Mouse (Mus musculus) neural tube, embryonic 11.5 days (tissue): ENCODE data around the gene Dpysl5. TPM values are rescaled to one million over a fixed set of nuclear protein-coding genes. Genes with fewer than 3 reads are reported as not detected.

Experiments used
- ATAC-seq: fragments of 200-750 bp; cut with Nextera tagmentation; 2 replicates; pipeline ENCODE4 v1.8.0; 2017; ENCODE audit warnings: moderate number of reproducible peaks, mild to moderate bottlenecking, moderate TSS enrichment, moderate library complexity; ENCODE audit not compliant: insufficient read depth, low FRiP score, low TSS enrichment
- DNase-seq: peaks from one replicate; pipeline ENCODE4 v3.0.0-alpha.2; 2015; ENCODE audit warnings: low spot score
- H3K27ac ChIP-seq: fragments of 300-500 bp; sonication (generic); 2 replicates; pipeline ENCODE4 v1.5.1; 2014; ENCODE audit warnings: low read depth, mild to moderate bottlenecking, low read length
- H3K27me3 ChIP-seq: fragments of 300-500 bp; sonication (generic); 2 replicates; pipeline ENCODE4 v1.6.1; 2014; ENCODE audit warnings: mild to moderate bottlenecking, low read length, mixed read lengths; ENCODE audit not compliant: control insufficient read depth, insufficient read depth
- H3K36me3 ChIP-seq: fragments of 300-500 bp; sonication (generic); 2 replicates; pipeline ENCODE4 v1.6.1; 2014; ENCODE audit warnings: mild to moderate bottlenecking, low read length, moderate library complexity, mixed read lengths; ENCODE audit not compliant: control insufficient read depth, insufficient read depth
- H3K4me1 ChIP-seq: fragments of 300-500 bp; sonication (generic); 2 replicates; pipeline ENCODE4 v1.6.1; 2014; ENCODE audit warnings: low read length, mixed read lengths; ENCODE audit not compliant: control insufficient read depth, insufficient read depth
- H3K4me2 ChIP-seq: fragments of 300-500 bp; sonication (generic); 2 replicates; pipeline ENCODE4 v1.6.1; 2014; ENCODE audit warnings: low read depth, mild to moderate bottlenecking, moderate library complexity
- H3K4me3 ChIP-seq: fragments of 300-500 bp; sonication (generic); 2 replicates; pipeline ENCODE4 v1.5.1; 2014; ENCODE audit warnings: low read depth, low read length
- H3K9ac ChIP-seq: fragments of 300-500 bp; sonication (generic); 2 replicates; pipeline ENCODE4 v1.6.1; 2014; ENCODE audit warnings: mild to moderate bottlenecking, low read length
- H3K9me3 ChIP-seq: fragments of 300-500 bp; sonication (generic); 2 replicates; pipeline ENCODE4 v1.6.1; 2016; ENCODE audit warnings: low read length; ENCODE audit not compliant: control insufficient read depth
- WGBS: fragments of 180-500 bp; shearing (Covaris S2); extraction: QIAGEN DNeasy Blood & Tissue Kit; methylation state at CpG from one replicate; pipeline ENCODE4 v1.1.7; 2014; 5-methylcytosine and 5-hydroxymethylcytosine counted together
- polyA plus RNA-seq: library from polyadenylated mRNA; unstranded; fragments of >200 nt; fragmentation: Nextera tagmentation; extraction: Ambion mirVana; gene quantifications from 2 replicates; pipeline ENCODE4 v1.2.1, GENCODE M21; 2014

Dpysl5 gene
- 102 and 104 TPM in 2 replicates for polyA plus RNA-seq

- H3K27me3 ChIP-seq, result no peaks in the 10 kb centered on the region
- WGBS, result under 1% methylated on average over 71 of the region's 71 CpGs
Observed at GRCm38 (mm10) chr5:30711147-30712001, at the start of gene Dpysl5. Gene Dpysl5 (plus strand): TSS chr5:30711564.

DNA sequence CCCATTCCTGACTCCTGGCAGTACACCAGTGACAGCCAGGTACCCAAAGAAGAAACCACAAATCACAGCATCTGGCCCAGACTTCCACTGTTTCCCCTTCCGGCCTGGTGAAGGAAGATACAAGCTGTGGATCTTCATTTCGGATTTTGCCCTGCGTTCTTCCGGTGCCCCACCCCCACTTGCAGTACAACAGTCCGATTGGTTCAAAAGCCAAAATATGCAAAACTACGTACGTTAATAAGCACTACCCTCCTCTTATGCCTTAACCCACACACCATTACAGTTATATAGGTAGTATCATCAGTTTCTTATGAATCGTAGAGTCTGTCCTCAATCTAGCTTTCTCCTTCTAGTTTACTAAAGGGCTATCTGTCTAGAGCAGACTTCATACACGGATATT, 46.0 kb upstream of the Dpysl5 start:
- H3K27me3 ChIP-seq, result no peaks in the 10 kb centered on the region
- DNase-seq (no peak), ATAC-seq (no peak)
- no peak overlapping the region for H3K4me3 ChIP-seq
- H3K4me1 ChIP-seq, result peaks cover 3% of the 10 kb centered on the region; the same call in 1 of the 2 replicates
- H3K36me3 ChIP-seq, result peaks cover 2% of the 10 kb centered on the region; the same call in 1 of the 2 replicates
- WGBS, result 93% methylated on average over 9 of the region's 9 CpGs
- H3K27ac ChIP-seq, result no peak overlapping the region
- H3K9ac ChIP-seq, result no peak overlapping the region
- H3K4me2 ChIP-seq, result no peak overlapping the region
- no peaks in the 10 kb centered on the region for H3K9me3 ChIP-seq

More at GRCm38 (mm10) chr5:30711147-30712001, at the start of gene Dpysl5:
- Histone ChIP-seq H3K27ac (peak within 1 kb of the TSS; percentile 75), H3K36me3 (no peaks in the 10 kb centered on the region), H3K4me1 (0 out of 2 replicates have a peak, but pooled peaks cover 3% of the 10 kb centered on the region), H3K4me2 (peak within 1 kb of the TSS; percentile 85), H3K9me3 (no peaks in the 10 kb centered on the region), H3K4me3 (peak within 1 kb of the TSS; percentile 56), H3K9ac (peak within 1 kb of the TSS; percentile 80)
- peak; percentile 94 for DNase-seq
- ATAC-seq, result peak; percentile 86

GRCm38 (mm10) chr5:30665968-30666367, 45.4 kb upstream of the Dpysl5 start:
- Histone ChIP-seq H3K27ac (no peak overlapping the region), H3K4me1 (peaks cover 3% of the 10 kb centered on the region; the same call in 1 of the 2 replicates), H3K36me3 (peaks cover 2% of the 10 kb centered on the region; the same call in 1 of the 2 replicates), H3K4me2 (peak overlapping the region; percentile 59), H3K9ac (peak overlapping the region; percentile 51), H3K4me3 (peak overlapping the region; percentile 85), H3K27me3 (no peaks in the 10 kb centered on the region), H3K9me3 (no peaks in the 10 kb centered on the region)
- ATAC-seq (no peak), DNase-seq (no peak)
- WGBS, result 74% methylated on average over 6 of the region's 6 CpGs

- H3K4me1 ChIP-seq, result peaks cover 3% of the 10 kb centered on the region; the same call in 1 of the 2 replicates
- DNase-seq (peak; percentile 86), ATAC-seq (peak; percentile 95)
- H3K36me3 ChIP-seq, result peaks cover 2% of the 10 kb centered on the region; the same call in 1 of the 2 replicates
- peak within 1 kb of the TSS; percentile 85 for H3K4me3 ChIP-seq
- H3K27ac ChIP-seq, result no peak within 1 kb of the TSS; the same call in 1 of the 2 replicates
- no peaks in the 10 kb centered on the region for H3K27me3 ChIP-seq
- H3K9ac ChIP-seq, result peak within 1 kb of the TSS; percentile 87
- under 1% methylated on average over 40 of the region's 40 CpGs for WGBS
- no peaks in the 10 kb centered on the region for H3K9me3 ChIP-seq
- H3K4me2 ChIP-seq, result peak within 1 kb of the TSS; percentile 62
Observed at GRCm38 (mm10) chr5:30666391-30667195, 44.8 kb upstream of the Dpysl5 start, which contains the start of gene Cenpa. Gene Cenpa (plus strand): TSS chr5:30666777.

DNA sequence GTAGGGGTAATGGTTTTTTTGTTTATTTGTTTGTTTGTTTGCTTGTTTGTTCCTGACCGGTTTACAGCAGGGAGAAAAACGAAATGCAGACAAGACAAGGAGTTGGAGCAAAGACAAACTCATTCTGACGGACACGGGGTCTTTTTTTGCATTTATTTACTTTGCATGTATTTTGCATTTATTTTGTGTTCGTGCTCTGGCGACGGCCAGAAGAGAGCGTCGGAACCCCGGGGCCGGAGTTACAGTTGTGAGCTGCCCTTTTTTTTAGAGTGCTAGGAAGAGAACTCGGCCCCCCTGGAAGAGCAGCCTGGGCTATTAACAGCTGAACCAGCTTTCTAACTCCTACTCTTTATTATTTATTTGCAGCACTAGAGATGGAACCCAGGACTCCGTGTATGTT, 44.1 kb upstream of the Dpysl5 start:
- Histone ChIP-seq H3K27me3 (no peaks in the 10 kb centered on the region), H3K4me3 (peak overlapping the region; percentile 85), H3K27ac (no peak overlapping the region; the same call in 1 of the 2 replicates), H3K9ac (peak overlapping the region; percentile 87), H3K9me3 (no peaks in the 10 kb centered on the region), H3K36me3 (peaks cover 5% of the 10 kb centered on the region), H3K4me2 (peak overlapping the region; percentile 62), H3K4me1 (peaks cover 3% of the 10 kb centered on the region; the same call in 1 of the 2 replicates)
- under 1% methylated on average over 13 of the region's 13 CpGs for WGBS
- DNase-seq, result no peak
- no peak for ATAC-seq

DNA sequence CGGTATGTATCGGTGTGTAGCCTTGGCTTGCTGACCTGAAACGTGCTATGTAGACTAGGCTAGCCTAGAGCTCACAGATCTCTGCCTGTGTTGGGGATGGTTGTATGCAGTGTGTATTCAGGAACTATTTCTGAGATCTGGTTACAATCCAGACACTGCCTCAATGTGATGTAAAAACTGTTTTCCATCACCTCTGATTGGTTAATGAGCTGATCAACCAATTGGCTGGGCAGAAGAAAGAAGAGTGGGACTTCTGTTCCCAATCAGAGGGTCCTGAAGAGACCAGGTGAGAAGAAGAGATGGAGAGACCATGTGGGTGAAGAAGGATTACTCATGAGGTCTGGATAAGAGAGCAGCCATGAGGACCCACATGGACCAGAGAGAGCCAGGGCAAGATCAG, 43.7 kb upstream of the Dpysl5 start:
- ATAC-seq, result no peak
- peak overlapping the region; percentile 62 for H3K4me2 ChIP-seq
- no peaks in the 10 kb centered on the region for H3K9me3 ChIP-seq
- DNase-seq, result no peak
- H3K27me3 ChIP-seq, result no peaks in the 10 kb centered on the region
- peak overlapping the region; percentile 87 for H3K9ac ChIP-seq
- peaks cover 9% of the 10 kb centered on the region for H3K36me3 ChIP-seq
- peak overlapping the region; percentile 85 for H3K4me3 ChIP-seq
- WGBS, result 15% methylated on average over 3 of the region's 3 CpGs
- no peak overlapping the region for H3K27ac ChIP-seq
- H3K4me1 ChIP-seq, result peaks cover 3% of the 10 kb centered on the region; the same call in 1 of the 2 replicates

DNA sequence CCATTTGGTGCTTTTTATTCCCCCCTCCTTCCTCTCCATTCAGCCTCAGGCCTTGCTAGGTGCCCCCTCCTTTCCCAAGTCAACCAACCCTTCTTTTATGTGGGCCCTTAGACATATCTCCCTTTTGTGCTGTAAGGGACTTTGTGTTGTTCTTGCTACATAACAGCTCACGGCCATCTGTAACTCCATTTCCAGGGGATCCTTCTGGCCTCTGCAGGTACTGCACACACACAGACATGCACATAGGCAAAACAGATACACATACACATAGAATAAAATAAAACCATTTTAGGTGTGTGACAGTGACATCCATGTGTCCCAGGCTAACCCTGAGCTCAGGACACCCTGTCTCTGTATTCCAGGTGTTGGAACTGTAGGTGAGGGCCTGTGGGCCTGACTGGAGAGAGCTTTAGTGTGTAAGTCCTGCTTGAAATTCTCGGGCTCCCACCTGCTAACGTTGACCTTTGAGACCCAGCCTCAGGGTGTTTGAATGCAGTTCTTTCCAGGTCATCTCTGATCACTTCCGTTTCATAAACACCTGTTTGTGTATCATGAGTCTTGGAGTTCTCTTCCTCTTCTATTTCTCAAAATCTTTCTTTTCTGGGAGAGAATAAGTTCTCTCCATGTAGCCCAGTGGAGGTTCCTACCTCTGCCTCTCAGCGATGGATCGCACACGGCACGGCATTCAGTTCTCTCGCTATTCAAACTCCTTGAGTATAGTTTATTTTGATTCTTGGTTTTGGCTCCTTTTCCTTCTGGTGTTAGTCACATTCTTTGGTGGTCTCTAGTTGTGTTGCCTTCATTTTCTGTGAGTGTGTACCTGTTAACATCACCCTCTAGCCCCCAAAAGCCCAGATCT, 42.5 kb upstream of the Dpysl5 start:
- DNase-seq (no peak), ATAC-seq (no peak)
- peaks cover 14% of the 10 kb centered on the region for H3K36me3 ChIP-seq
- no peaks in the 10 kb centered on the region for H3K27me3 ChIP-seq
- WGBS, result 96% methylated on average over 9 of the region's 9 CpGs
- 0 out of 2 replicates have a peak overlapping the region, but pooled peaks have one; percentile 3 for H3K4me3 ChIP-seq
- no peak overlapping the region for H3K27ac ChIP-seq
- H3K9me3 ChIP-seq, result no peaks in the 10 kb centered on the region
- peak overlapping the region; percentile 10 for H3K4me2 ChIP-seq
- no peak overlapping the region for H3K9ac ChIP-seq
- peaks cover 3% of the 10 kb centered on the region; the same call in 1 of the 2 replicates for H3K4me1 ChIP-seq

GRCm38 (mm10) chr5:30669496-30669830, 41.9 kb upstream of the Dpysl5 start:
- no peak for ATAC-seq
- H3K36me3 ChIP-seq, result peaks cover 14% of the 10 kb centered on the region
- H3K4me1 ChIP-seq, result peaks cover 3% of the 10 kb centered on the region; the same call in 1 of the 2 replicates
- no peaks in the 10 kb centered on the region for H3K9me3 ChIP-seq
- 83% methylated on average over 3 of the region's 3 CpGs for WGBS
- H3K9ac ChIP-seq, result no peak overlapping the region
- H3K27ac ChIP-seq, result no peak overlapping the region
- H3K27me3 ChIP-seq, result no peaks in the 10 kb centered on the region
- DNase-seq, result no peak
- H3K4me2 ChIP-seq, result no peak overlapping the region
- H3K4me3 ChIP-seq, result no peak overlapping the region
